Mouse (Mus musculus) cortical plate, adult 2 months (tissue): ENCODE data around the gene Gm3194. TPM values are rescaled to one million over a fixed set of nuclear protein-coding genes. Genes with fewer than 3 reads are reported as not detected.
"Not testable (repeated sequence)": the region's sequence is repeated elsewhere in the genome, so short reads cannot be mapped to it uniquely, and the experiment has no call there.

Experiments used
- H3K27ac ChIP-seq: fragments of 200-500 bp; 2 replicates; pipeline ENCODE4 v1.5.1; 2012; ENCODE audit warnings: low read length, control low read depth, inconsistent platforms; ENCODE audit not compliant: insufficient read depth
- H3K4me1 ChIP-seq: fragments of 200-500 bp; 2 replicates; pipeline ENCODE4 v1.6.1; 2011; ENCODE audit warnings: low read length; ENCODE audit not compliant: control insufficient read depth, insufficient read depth
- H3K4me3 ChIP-seq: fragments of 200-500 bp; 2 replicates; pipeline ENCODE4 v1.5.1; 2011; ENCODE audit warnings: mild to moderate bottlenecking, low read length, control low read depth; ENCODE audit not compliant: insufficient read depth
- polyA plus RNA-seq: library from polyadenylated mRNA; depleted of rRNA; stranded (reverse); fragments of >200 nt; gene quantifications from 2 replicates; pipeline ENCODE4 v1.2.3, GENCODE M21; 2012; rRNA removed

Gm3194 gene
- polyA plus RNA-seq = 1.6 and 1.7 TPM in 2 replicates

GRCm38 (mm10) chr14:5455367-5455766, at the start of gene Gm3194:
Gene Gm3194 (minus strand): TSS chr14:5455467.
- H3K4me1 ChIP-seq, H3K27ac ChIP-seq, H3K4me3 ChIP-seq: not testable (repeated sequence)

GRCm38 (mm10) chr14:5501374-5501773, 46.1 kb upstream of the Gm3194 start, which contains the start of gene Gm3488:
Gene Gm3488 (plus strand): TSS chr14:5501674.
- not testable (repeated sequence) for H3K27ac ChIP-seq, H3K4me1 ChIP-seq, H3K4me3 ChIP-seq

DNA sequence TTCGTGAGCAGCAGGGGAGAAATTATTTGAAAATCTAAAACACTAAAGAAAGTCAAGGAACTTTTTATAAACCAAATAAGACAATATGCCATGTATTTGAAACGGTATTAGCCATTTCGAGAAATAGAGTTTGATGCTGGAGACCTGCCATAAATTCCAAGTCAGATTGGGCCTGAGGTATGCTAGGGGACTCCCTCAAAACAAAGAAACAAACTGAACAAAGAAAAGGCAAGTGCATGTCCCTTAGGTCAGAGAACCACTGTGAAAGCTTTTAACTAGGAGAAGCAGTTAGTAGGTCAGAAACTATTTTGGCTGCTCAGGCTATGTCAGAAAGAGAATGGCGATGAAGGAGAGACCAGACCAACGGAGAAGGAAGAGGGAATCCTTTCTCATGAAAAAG, 28.6 kb upstream of the Gm3194 start, which contains the start of gene Gm3187:
TSS of gene Gm3187 (plus strand) at position 301 of the 400 bp plus-strand sequence.
- H3K27ac ChIP-seq, H3K4me1 ChIP-seq, H3K4me3 ChIP-seq: not testable (repeated sequence)

- H3K27ac ChIP-seq, H3K4me3 ChIP-seq, H3K4me1 ChIP-seq: not testable (repeated sequence)
These were observed 22.5 kb upstream of the Gm3194 start, which contains the start of gene Gm8246 for GRCm38 (mm10) chr14:5477730-5478129. Gene Gm8246 (minus strand): TSS chr14:5477830.

GRCm38 (mm10) chr14:5460469-5460868, 5.2 kb upstream of the Gm3194 start:
- not testable (repeated sequence) for H3K4me3 ChIP-seq, H3K4me1 ChIP-seq, H3K27ac ChIP-seq

GRCm38 (mm10) chr14:5388949-5389348, 66.3 kb downstream of the Gm3194 start, which contains the start of gene Gm3500:
Gene Gm3500 (minus strand): TSS chr14:5389049.
- H3K4me1 ChIP-seq, H3K27ac ChIP-seq, H3K4me3 ChIP-seq: not testable (repeated sequence)

Other genes starting within 250 kb of the Gm3194 start
- not detected in 2 replicates for gene Gm3526, start 194.9 kb downstream of the Gm3194 start, polyA plus RNA-seq
- gene Gm3542, start 120.5 kb downstream of the Gm3194 start, polyA plus RNA-seq = not detected in 2 replicates
- 0.17 TPM in 1 of 2 replicates, not detected in the other for gene Gm3500, start 66.4 kb downstream of the Gm3194 start, polyA plus RNA-seq
- 0.06 TPM in 1 of 2 replicates, not detected in the other for gene Gm8246, start 22.4 kb upstream of the Gm3194 start, polyA plus RNA-seq
- gene Gm3187, start 28.7 kb upstream of the Gm3194 start, polyA plus RNA-seq = not detected in 2 replicates
- 1.8 and 2.0 TPM in 2 replicates for gene Gm3488, start 46.2 kb upstream of the Gm3194 start, polyA plus RNA-seq
- not detected in 2 replicates for gene Gm3532, start 83.0 kb upstream of the Gm3194 start, polyA plus RNA-seq
- not detected in 2 replicates for gene Gm8265, start 177.6 kb upstream of the Gm3194 start, polyA plus RNA-seq
- not detected in 2 replicates for gene Gm9603, start 232.0 kb upstream of the Gm3194 start, polyA plus RNA-seq